Mouse (Mus musculus): ENCODE results near the gene Slc31a2.

Gene Slc31a2

DNA sequence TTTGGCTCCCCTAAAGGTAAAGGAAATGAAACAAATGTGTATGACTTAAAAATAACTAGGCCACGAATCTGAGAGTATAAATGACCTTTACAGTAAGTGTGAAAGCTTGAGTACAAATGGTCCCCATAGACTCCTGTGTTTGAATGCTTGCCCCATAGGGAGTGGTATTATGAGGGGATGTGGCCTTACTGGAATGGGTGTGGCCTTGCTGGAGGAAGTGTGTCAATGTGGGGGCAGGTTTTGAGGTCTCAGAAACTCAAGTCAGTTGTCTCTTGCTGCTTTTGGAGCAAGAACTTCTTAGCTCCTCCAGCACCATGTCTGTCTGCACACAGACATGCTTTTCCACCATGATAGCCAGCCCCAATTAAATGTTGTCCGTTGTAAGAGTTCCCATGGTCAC, 54.1 kb downstream of the Slc31a2 start:
- in situ Hi-C loops (cut with MboI, MseI): no loop called here

DNA sequence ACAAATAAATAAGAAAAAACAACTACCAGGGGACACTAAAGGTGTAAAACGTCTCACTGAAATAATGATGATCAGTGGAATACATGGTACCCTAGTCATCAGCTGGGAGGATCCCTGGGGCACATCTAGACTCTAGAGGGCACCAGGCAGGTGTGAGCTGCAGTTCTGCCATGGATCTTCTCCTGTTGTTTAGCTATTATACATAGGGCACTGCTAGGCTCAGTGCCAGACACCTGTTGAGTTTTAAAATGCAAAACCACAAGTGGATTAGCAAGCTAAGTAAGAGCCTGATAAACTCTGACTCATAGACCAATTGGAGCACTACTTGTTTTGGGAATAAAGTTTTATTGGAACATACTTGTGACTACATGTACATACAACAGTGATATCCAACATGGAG, 55.9 kb downstream of the Slc31a2 start:
- in situ Hi-C loops (cut with MboI, MseI): no loop called here

DNA sequence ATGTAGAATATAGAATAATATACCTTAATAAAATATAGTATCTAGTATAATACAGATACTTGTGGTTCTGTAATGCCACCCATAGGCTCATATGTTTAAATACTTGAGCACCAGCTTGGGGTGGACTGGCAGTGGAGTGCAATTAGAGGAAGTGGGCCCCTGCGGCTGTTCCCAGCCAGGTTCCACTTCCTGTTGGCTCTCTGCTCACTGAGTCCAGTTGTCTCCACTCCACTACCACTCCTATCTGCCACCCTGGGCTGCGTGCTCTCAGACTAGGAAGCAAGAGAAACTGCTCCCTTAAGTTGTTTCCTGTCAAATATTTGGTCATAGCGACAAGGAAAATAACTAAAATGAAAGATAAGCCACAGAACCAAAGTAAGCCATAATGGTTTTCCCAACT, 60.3 kb downstream of the Slc31a2 start:
- in situ Hi-C loops (cut with MboI, MseI): no loop called here

DNA sequence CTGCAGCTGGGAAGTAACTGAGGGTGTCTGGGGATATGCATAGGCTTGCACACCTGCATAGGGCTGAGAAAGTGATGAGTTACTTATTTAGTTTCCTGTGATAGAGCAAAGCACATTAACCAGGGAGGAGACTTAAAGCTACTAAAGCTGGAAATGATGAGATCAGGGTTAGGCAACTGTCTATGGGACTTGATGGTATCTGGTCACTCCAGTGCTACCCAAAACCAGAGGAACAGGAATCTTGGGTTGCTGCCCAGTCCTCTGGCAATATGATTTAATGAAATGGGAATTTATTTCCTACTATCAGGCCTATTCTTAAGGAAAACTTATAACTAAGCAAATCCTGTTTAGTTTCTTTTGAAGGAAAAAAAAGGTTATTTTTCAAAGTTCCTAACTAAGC, 63.7 kb downstream of the Slc31a2 start:
- in situ Hi-C loops (cut with MboI, MseI): no loop called here

DNA sequence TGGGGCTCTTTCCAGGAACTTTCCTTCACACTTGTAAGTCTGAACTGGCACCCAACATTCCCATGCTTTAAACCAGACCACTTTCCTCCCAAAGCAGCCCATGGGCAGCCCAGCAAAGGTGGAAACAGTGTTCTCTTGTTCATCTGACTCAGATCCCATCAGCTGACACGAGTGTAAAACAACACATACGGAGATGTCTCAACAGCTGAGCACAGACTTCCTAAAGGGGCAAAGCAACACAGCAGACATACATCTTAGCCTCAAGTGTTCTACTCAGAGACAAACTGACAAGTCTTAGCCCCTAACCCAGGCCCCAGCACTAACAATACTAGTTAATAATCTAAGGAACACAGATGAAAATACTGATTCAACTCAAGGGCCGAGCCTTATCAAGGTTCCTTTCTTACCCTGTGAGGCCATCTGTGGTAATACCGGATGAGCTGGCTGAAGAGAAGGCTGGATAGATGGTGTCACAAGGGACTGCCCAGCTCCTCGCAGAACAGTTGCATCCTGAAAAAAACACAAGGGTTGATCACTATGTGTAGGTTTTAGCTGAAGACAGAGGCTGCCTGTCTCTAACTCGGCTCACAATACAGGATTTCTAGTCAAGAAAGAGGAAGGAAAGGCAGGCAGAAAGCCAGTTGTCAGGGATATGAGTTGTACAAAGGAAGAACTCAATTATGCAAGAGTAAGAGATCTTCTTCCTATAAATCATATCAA, 66.7 kb downstream of the Slc31a2 start:
- in situ Hi-C loops (cut with MboI, MseI): no loop called here

DNA sequence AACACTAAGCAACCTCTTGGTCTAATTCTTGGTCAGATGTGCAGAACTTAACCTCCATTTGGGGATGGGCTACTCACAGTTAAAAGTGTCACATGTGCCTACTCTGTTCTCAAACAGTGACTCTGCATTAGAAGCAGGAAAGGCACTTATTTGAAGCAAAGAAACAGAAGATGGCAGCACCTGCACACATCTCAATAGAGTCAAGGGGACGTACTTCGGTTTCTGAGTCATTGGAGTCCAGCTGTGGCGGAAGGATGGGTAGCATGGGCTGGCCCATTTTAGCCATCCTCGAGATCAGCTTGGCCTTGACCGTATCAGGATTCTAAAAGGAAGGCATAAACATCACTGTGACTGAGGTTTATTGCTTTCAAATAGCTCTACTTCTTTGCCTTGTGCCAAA, 69.6 kb downstream of the Slc31a2 start:
- in situ Hi-C loops (cut with MboI, MseI): loop anchor here (10.0 kb wide), 1 partner anchor 1003 kb away; no protein-coding TSS in a partner anchor

DNA sequence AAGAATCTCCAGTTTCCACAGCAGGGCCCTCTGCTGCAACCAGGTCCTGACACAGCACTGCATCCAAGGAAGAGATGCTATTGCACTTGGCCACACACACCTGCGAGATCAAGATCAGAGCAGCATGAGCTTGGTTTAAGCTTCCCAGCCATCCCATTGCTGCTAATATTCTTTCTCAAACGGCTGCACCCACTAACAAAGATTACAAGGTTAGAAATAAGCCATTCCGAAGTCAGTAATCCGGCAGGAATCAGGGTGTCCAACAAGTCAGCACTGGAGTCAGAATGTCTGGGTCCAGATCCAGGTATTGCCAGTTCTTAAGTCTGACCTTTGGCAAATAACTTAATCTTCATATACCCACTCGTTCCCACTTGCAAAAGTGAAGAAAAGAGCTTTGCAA, 76.2 kb downstream of the Slc31a2 start:
- in situ Hi-C loops (cut with MboI, MseI): loop anchor here (10.0 kb wide), 1 partner anchor 996 kb away; no protein-coding TSS in a partner anchor

DNA sequence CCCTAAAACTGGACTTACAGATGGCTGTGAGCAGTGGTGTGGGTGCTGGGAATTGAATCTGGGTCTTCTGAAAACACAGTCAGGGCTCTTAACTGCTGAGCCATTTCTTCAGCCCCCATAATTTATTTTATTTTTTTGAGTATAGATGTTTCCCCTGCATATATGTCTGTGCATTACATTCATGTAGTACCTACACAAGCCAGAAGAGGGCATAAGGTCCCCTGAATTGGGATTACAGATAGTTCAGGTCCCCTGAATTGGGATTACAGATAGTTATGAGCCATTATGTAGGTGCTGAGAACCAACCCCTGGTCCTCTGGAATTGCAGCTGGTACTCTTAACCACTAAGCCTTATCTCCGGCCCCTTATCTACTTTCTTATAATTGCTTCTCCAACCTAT, 81.6 kb downstream of the Slc31a2 start:
- in situ Hi-C loops (cut with MboI, MseI): no loop called here

DNA sequence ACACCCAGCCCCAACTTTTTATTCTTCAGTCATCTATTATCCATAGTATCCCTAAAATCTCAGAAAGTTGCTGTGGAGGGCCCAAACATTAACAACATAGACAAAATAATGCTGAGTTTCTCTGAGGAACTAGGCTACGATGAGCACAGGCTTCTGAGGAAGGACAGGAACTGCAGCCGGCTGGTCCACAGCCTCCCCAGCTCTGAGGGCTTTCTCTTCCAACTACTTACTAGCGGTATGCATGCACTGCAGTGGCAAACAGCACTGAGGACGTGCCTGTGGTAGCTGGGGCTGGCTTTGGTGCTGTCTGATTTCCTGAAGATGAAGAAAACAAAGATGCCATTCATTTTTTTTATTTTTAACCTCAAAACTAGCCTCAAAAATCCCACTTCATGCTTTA, 83.5 kb downstream of the Slc31a2 start:
- in situ Hi-C loops (cut with MboI, MseI): no loop called here

DNA sequence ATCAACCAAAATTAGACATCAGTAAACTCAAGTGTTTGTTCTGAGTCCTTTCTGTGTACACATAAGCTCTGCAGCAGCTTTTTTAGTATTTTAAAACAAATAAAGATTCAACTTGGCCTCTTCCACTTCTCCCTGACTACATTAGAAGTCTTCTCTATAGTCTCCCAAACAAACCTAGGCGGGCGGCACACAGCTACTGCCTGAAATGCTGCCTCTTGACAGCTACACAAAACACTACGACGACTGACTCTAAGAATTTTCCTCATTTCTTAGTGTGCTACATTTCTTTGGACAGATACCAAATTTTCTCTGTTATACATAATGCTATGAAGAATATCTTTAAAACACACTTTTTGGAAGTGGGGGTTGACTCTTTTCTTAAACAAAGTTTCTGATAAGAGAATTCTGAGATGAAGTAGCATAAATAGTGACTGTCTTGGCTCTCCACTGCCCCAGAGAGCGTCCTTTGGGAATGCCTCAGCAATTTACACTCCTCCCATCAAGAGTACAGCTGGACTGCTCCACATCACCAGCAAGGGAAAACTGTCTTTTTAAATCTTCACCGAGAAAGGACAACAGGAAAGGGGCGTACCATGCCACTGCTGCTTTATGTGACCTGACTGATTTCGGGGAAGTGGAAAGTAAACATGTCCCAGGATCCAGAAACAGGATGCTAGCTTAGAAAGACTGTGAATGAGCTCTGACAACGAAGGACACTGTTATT, 85.4 kb downstream of the Slc31a2 start:
- in situ Hi-C loops (cut with MboI, MseI): no loop called here
